Mouse (Mus musculus): Measurements from ENCODE around the gene Nms. TPM values are rescaled to one million over a fixed set of nuclear protein-coding genes. Genes with fewer than 3 reads are reported as not detected.

Nms gene
- total RNA-seq, 2 experiments from 2014 or later = not detected

- intact Hi-C loops (cut with DNase I) = loop anchor here (5.0 kb wide), 1 partner anchor 90 kb away; the partner anchor contains the start of gene Chst10
- DNase-seq (ENCODE audit: extremely low spot score in 1 of 2, low spot score in 2 of 2) = peak; percentile 96
Observed at GRCm38 (mm10) chr1:38987080-38987864, 48.3 kb downstream of the Nms start.

GRCm38 (mm10) chr1:38987865-38988211, 48.9 kb downstream of the Nms start:
- intact Hi-C loops (cut with DNase I) = loop anchor here (5.0 kb wide), 1 partner anchor 91 kb away; the partner anchor contains the start of gene Chst10
- DNase-seq (ENCODE audit: extremely low spot score in 1 of 2, low spot score in 2 of 2) = no peak

GRCm38 (mm10) chr1:38988357-38988756, 49.4 kb downstream of the Nms start:
- no peak for DNase-seq (ENCODE audit: extremely low spot score in 1 of 2, low spot score in 2 of 2)
- intact Hi-C loops (cut with DNase I) = loop anchor here (5.0 kb wide), 1 partner anchor 91 kb away; the partner anchor contains the start of gene Chst10

GRCm38 (mm10) chr1:38992365-38992764, 53.4 kb downstream of the Nms start:
- intact Hi-C loops (cut with DNase I) = no loop called here
- no peak for DNase-seq (ENCODE audit: extremely low spot score in 1 of 2, low spot score in 2 of 2)

Other genes starting within 250 kb of the Nms start
- gene Lonrf2, start 102.4 kb upstream of the Nms start, total RNA-seq (2021) = 100 to 1,000 TPM; 136 to 141 TPM
- 10 to 100 TPM; 55.7 to 63.2 TPM for gene Chst10, start 41.0 kb upstream of the Nms start, total RNA-seq (2021)
- gene Pdcl3, start 46.5 kb downstream of the Nms start, total RNA-seq (2021) = 10 to 100 TPM; 40.6 to 42.0 TPM

Data from left cerebral cortex, postnatal 10 days (tissue).